Comparison of ENCODE assay signal across 12 mouse cellular contexts in genomic region chr9:105459032-105459431, GRCm38 (mm10).
A peak's percentile ranks its signal among the peaks of the same experiment; 100 is the strongest.
DNase-seq lines count a peak whose midpoint lies in the region; ATAC-seq and TF ChIP-seq lines count a peak whose summit lies in the region.
"Had no signal": no experiment of that assay in that cellular context is flagged by ENCODE, and none has a peak within 500 bp of the region (broad histone marks: within the 10 kb centered on the region; RNA-seq: fewer than 3 reads in every experiment).

No protein-coding gene starts in this region.

- no peak overlapping the region for H3K27ac ChIP-seq in kidney, embryonic 14.5 days (ENCODE audit: low read depth, low read length)
- H3K27ac ChIP-seq: left cerebral cortex, adult 2 months; macrophage had no signal

- TF ChIP-seq CTCF in C2C12 (IDR thresholded peaks at IDR 0.05; ENCODE audit: control insufficient read depth, insufficient read depth, insufficient read length): no peak

- H3K36me3 ChIP-seq in kidney, embryonic 14.5 days (ENCODE audit: control insufficient read depth, insufficient read depth, low read length): peaks cover 35% of the 10 kb centered on the region
- peaks cover 10% of the 10 kb centered on the region for H3K36me3 ChIP-seq in C2C12 (ENCODE audit: control insufficient read depth, insufficient read depth)

- H3K4me1 ChIP-seq in kidney, embryonic 14.5 days (ENCODE audit: control insufficient read depth, insufficient read depth, low read length): no peaks in the 10 kb centered on the region

- ATAC-seq in kidney, embryonic 14.5 days (ENCODE audit: low FRiP score, low TSS enrichment): no peak
- peak; percentile 100 for ATAC-seq in megakaryocyte, adult 5-6 weeks (ENCODE audit: poor library complexity, severe bottlenecking)
- no peak for ATAC-seq in megakaryocyte-erythroid progenitor cell, adult 5-6 weeks (replicated peaks; ENCODE audit: low FRiP score, low TSS enrichment, poor library complexity, severe bottlenecking)

- no peaks in the 10 kb centered on the region for H3K27me3 ChIP-seq in kidney, embryonic 14.5 days (ENCODE audit: control insufficient read depth, insufficient read depth, low read length)
- H3K27me3 ChIP-seq in C2C12 (ENCODE audit: control insufficient read depth, insufficient read depth, insufficient read length): no peaks in the 10 kb centered on the region

- H3K9me3 ChIP-seq in kidney, embryonic 14.5 days (ENCODE audit: control insufficient read depth, low read length): no peaks in the 10 kb centered on the region

- H3K4me3 ChIP-seq in kidney, embryonic 14.5 days (ENCODE audit: low read length): no peak overlapping the region
- no peak overlapping the region for H3K4me3 ChIP-seq in C2C12 (ENCODE audit: insufficient read depth, poor library complexity, severe bottlenecking)
- H3K4me3 ChIP-seq: left cerebral cortex, adult 2 months had no signal

- H3ac ChIP-seq in C2C12 (ENCODE audit: control insufficient read depth, insufficient read length, low read depth): no peak overlapping the region

- DNase-seq in kidney, postnatal 36 days: peak; percentile 4 to 9
- peak; percentile 13 for DNase-seq in adrenal gland, postnatal 25 days
- DNase-seq in ovary, postnatal 14 days (ENCODE audit: low spot score): no peak
- DNase-seq: cerebellum, adult 11 months; kidney, adult 9 months; thymus, postnatal 36 days had no signal

- H3K79me2 ChIP-seq in C2C12 (ENCODE audit: control insufficient read depth, insufficient read depth): no peaks in the 10 kb centered on the region

- no peak overlapping the region for H3K4me2 ChIP-seq in kidney, embryonic 14.5 days (replicated peaks; ENCODE audit: low read depth, low read length)

- H3K79me3 ChIP-seq in C2C12 (ENCODE audit: low read depth): no peaks in the 10 kb centered on the region

- WGBS in kidney, embryonic 14.5 days: 92% methylated on average over 13 of the region's 13 CpGs

- no peak overlapping the region for H3K9ac ChIP-seq in kidney, embryonic 14.5 days (ENCODE audit: low read depth, low read length)

TF ChIP-seq in C2C12, 6 proteins besides CTCF, POLR2A, EP300 and RAD21:
- TF ChIP-seq CEBPB (IDR thresholded peaks at IDR 0.05; ENCODE audit: low read depth): peak; percentile 66
- no peak for TF ChIP-seq FOSL1 (IDR thresholded peaks at IDR 0.05; ENCODE audit: insufficient read depth, low read length, poor library complexity, severe bottlenecking)
